Mouse (Mus musculus): ENCODE results near the gene Ankrd34c.

GRCm38 (mm10) chr9:89740041-89740440, 1.8 kb upstream of the Ankrd34c start:
- TF ChIP-seq CTCF (IDR thresholded peaks at IDR 0.05; ENCODE audit: insufficient read depth, low read depth, low read length), result no peak
- TF ChIP-seq POLR2A (IDR thresholded peaks at IDR 0.05; ENCODE audit: insufficient read depth, low read depth, low read length), result no peak
